9 mouse cellular contexts compared by ENCODE assay signal in the genomic region with DNA sequence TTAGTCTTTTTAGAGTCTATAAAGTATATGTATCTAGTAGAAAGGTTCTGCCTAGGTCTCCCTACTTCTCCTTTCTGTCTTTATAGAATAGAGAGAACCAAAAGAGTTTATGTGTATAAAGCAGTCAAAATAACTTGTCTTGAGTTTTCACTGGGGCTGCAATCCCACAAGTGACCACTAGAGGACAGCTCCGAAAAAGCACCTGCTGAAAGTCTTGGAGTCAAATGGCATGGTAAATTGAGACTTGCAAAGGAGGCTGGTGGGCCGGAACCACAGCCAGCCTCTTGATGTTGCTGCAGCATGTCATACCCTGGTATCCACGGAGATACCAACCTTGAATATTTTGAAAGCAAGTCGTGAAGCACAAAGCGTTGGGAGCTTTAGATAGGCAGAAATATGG. TPM values are rescaled to one million over a fixed set of nuclear protein-coding genes. Genes with fewer than 3 reads are reported as not detected.
DNase-seq lines count a peak whose midpoint lies in the region; ATAC-seq lines count a peak whose summit lies in the region.
"Had no signal": no experiment of that assay in that cellular context is flagged by ENCODE, and none has a peak within 500 bp of the region (broad histone marks: within the 10 kb centered on the region; RNA-seq: fewer than 3 reads in every experiment).

No protein-coding gene starts in this region.

- H3K4me3 ChIP-seq in forebrain, embryonic 10.5 days = no peak overlapping the region
- H3K4me3 ChIP-seq in forebrain, embryonic 12.5 days (replicated peaks) = no peak overlapping the region
- no peak overlapping the region for H3K4me3 ChIP-seq in embryonic facial prominence, embryonic 10.5 days

- no peaks in the 10 kb centered on the region for H3K9me3 ChIP-seq in forebrain, embryonic 10.5 days
- H3K9me3 ChIP-seq in forebrain, embryonic 12.5 days = no peaks in the 10 kb centered on the region
- no peaks in the 10 kb centered on the region for H3K9me3 ChIP-seq in embryonic facial prominence, embryonic 10.5 days

- DNase-seq in forebrain, embryonic 10.5 days (ENCODE audit: extremely low spot score, low spot score) = peak; percentile 47
- DNase-seq in 3T3-L1 (ENCODE audit: low read depth, low spot score) (peak; percentile 80), adipocyte (ENCODE audit: low spot score) (peak; percentile 63)
- peak; percentile 65 for DNase-seq in embryonic facial prominence, embryonic 10.5 days (ENCODE audit: low spot score)
- DNase-seq in kidney, postnatal 10 days = peak; percentile 75
- peak; percentile 75 for DNase-seq in splenic B cell, adult 2 months (ENCODE audit: low read depth, low spot score)

- ATAC-seq in forebrain, embryonic 12.5 days (ENCODE audit: low FRiP score) = no peak
- ATAC-seq in megakaryocyte progenitor cell, adult 5-6 weeks (replicated peaks; ENCODE audit: poor library complexity) = peak; percentile 71

- H3K4me1 ChIP-seq in forebrain, embryonic 10.5 days = no peaks in the 10 kb centered on the region
- no peaks in the 10 kb centered on the region for H3K4me1 ChIP-seq in forebrain, embryonic 12.5 days
- no peaks in the 10 kb centered on the region for H3K4me1 ChIP-seq in embryonic facial prominence, embryonic 10.5 days

- H3K9ac ChIP-seq in forebrain, embryonic 12.5 days = no peak overlapping the region

- H3K36me3 ChIP-seq in forebrain, embryonic 10.5 days (replicated peaks) = no peaks in the 10 kb centered on the region
- H3K36me3 ChIP-seq in forebrain, embryonic 12.5 days (replicated peaks) = no peaks in the 10 kb centered on the region
- H3K36me3 ChIP-seq in embryonic facial prominence, embryonic 10.5 days (replicated peaks) = no peaks in the 10 kb centered on the region
- H3K36me3 ChIP-seq in splenic B cell, adult 2 months (ENCODE audit: control insufficient read depth, insufficient read depth, low read length, poor library complexity, severe bottlenecking) = no peaks in the 10 kb centered on the region

- WGBS in forebrain, embryonic 10.5 days = 22% methylated on average over 5 of the region's 5 CpGs
- 26% methylated on average over 5 of the region's 5 CpGs for WGBS in forebrain, embryonic 12.5 days
- WGBS in embryonic facial prominence, embryonic 10.5 days = 24% methylated on average over 5 of the region's 5 CpGs

- H3K27me3 ChIP-seq in forebrain, embryonic 10.5 days (ENCODE audit: poor library complexity, severe bottlenecking) = no peaks in the 10 kb centered on the region
- no peaks in the 10 kb centered on the region for H3K27me3 ChIP-seq in forebrain, embryonic 12.5 days
- H3K27me3 ChIP-seq in embryonic facial prominence, embryonic 10.5 days (replicated peaks; ENCODE audit: low read depth, poor library complexity, severe bottlenecking) = no peaks in the 10 kb centered on the region
- no peaks in the 10 kb centered on the region for H3K27me3 ChIP-seq in splenic B cell, adult 2 months (ENCODE audit: control insufficient read depth, insufficient read depth, low read length, poor library complexity, severe bottlenecking)

- H3K4me2 ChIP-seq in forebrain, embryonic 12.5 days = no peak overlapping the region

- H3K27ac ChIP-seq in forebrain, embryonic 10.5 days = no peak overlapping the region
- no peak overlapping the region for H3K27ac ChIP-seq in forebrain, embryonic 12.5 days
- H3K27ac ChIP-seq in embryonic facial prominence, embryonic 10.5 days (replicated peaks) = no peak overlapping the region

RNA-seq across cellular contexts. Expression of a gene that starts 17.7 kb away (rescaled TPM):
- polyA plus RNA-seq in forebrain, embryonic 10.5 days (2016; fragmentation: Nextera tagmentation; extraction: Ambion mirVana) = 0.16 and 0.33 TPM in 2 replicates
- polyA plus RNA-seq in forebrain, embryonic 12.5 days (2016; fragmentation: Nextera tagmentation; extraction: Ambion mirVana) = 0.49 and 0.56 TPM in 2 replicates
- polyA plus RNA-seq in embryonic facial prominence, embryonic 10.5 days (2016; fragmentation: Nextera tagmentation; extraction: Ambion mirVana) = 0.14 and 0.49 TPM in 2 replicates
- total RNA-seq in megakaryocyte progenitor cell, adult 5-6 weeks (2015) = not detected in 2 replicates
- 1.3 TPM in 1 of 2 replicates, not detected in the other for total RNA-seq in megakaryocyte progenitor cell, adult 5-6 weeks (2017)
- total RNA-seq: layer of hippocampus, adult 18-20 months had no signal

RNA-seq across cellular contexts. Expression of a gene that starts 21.2 kb away (rescaled TPM):
- not detected in 2 replicates for polyA plus RNA-seq in forebrain, embryonic 10.5 days (2016; fragmentation: Nextera tagmentation; extraction: Ambion mirVana)
- polyA plus RNA-seq in forebrain, embryonic 12.5 days (2016; fragmentation: Nextera tagmentation; extraction: Ambion mirVana) = not detected in 2 replicates
- polyA plus RNA-seq in embryonic facial prominence, embryonic 10.5 days (2016; fragmentation: Nextera tagmentation; extraction: Ambion mirVana) = not detected in 2 replicates
- total RNA-seq in megakaryocyte progenitor cell, adult 5-6 weeks (2015) = not detected in 2 replicates
- not detected in 2 replicates for total RNA-seq in megakaryocyte progenitor cell, adult 5-6 weeks (2017)
- total RNA-seq: layer of hippocampus, adult 18-20 months had no signal
